Mouse (Mus musculus): ENCODE measurements at regions not wholly inside any gene's neighbourhood (a gene's known extent, or its start where the extent isn't known, plus 50 kb on each side); places are given as distances from the start of the nearest gene placed in this dataset.
"Not testable (repeated sequence)": the region's sequence is repeated elsewhere in the genome, so short reads cannot be mapped to it uniquely, and the experiment has no call there.

DNA sequence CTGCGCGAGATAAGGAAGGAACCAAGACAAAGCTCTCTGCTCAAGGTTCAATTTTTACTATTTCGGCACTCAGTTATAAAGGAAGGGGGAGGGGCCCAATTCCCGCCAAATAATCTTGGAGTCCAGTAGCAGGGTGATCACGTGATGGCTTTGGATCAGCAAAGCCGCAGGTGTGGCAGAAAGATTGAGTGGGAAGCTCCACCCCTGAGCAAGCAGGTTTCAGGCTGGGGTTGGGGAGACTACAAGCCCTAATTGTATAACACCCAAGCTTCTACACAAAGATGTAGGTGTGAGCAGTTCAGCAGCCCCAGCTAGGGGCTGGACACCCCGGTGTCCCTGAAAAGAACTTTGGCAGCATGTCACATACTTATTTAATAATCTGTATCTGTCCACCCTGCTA lies 388.1 kb upstream of the Ercc4 start:
- TF ChIP-seq POLR2A (IDR thresholded peaks at IDR 0.05; ENCODE audit: control insufficient read depth in 1 of 2, insufficient read depth in 1 of 2, low read depth in 1 of 2, low read length in 2 of 2, poor library complexity in 1 of 2); EP300 (IDR thresholded peaks at IDR 0.05; ENCODE audit: low read depth in 1 of 2, low read length in 2 of 2); USF1 (IDR thresholded peaks at IDR 0.05; ENCODE audit: low read depth, low read length); CHD2 (IDR thresholded peaks at IDR 0.05; ENCODE audit: low read length); MXI1 (IDR thresholded peaks at IDR 0.05; ENCODE audit: low read depth, low read length); POLR2AphosphoS5 (IDR thresholded peaks at IDR 0.05; ENCODE audit: borderline replicate concordance, low read depth, low read length); SMC3 (IDR thresholded peaks at IDR 0.05; ENCODE audit: low read depth, low read length); ZMIZ1 (IDR thresholded peaks at IDR 0.05; ENCODE audit: low read depth, low read length); TAL1 (IDR thresholded peaks at IDR 0.05; ENCODE audit: low read length); MAFK (IDR thresholded peaks at IDR 0.05; ENCODE audit: borderline replicate concordance, low read depth, low read length); GABPA (IDR thresholded peaks at IDR 0.05; ENCODE audit: low read depth, low read length); MEF2A (IDR thresholded peaks at IDR 0.05; ENCODE audit: extremely low read depth, insufficient replicate concordance, low read depth, low read length, poor library complexity, severe bottlenecking); BHLHE40 (IDR thresholded peaks at IDR 0.05; ENCODE audit: borderline replicate concordance, low read depth, low read length); TCF12 (IDR thresholded peaks at IDR 0.05; ENCODE audit: low read depth, low read length): not testable (repeated sequence)
